Mouse (Mus musculus) left cerebral cortex, adult 11 months (tissue): ENCODE measurements around the gene Strada.
"Not testable (repeated sequence)": the region's sequence is repeated elsewhere in the genome, so short reads cannot be mapped to it uniquely, and the experiment has no call there.

ENCODE experiments used
- DNase-seq: peaks from one replicate; pipeline ENCODE4 v3.0.0; 2022; ENCODE audit warnings: low spot score

Strada gene

GRCm38 (mm10) chr11:106155761-106156160, 46.2 kb downstream of the Strada start:
- DNase-seq, result no peak

GRCm38 (mm10) chr11:106154770-106155169, 47.2 kb downstream of the Strada start:
- DNase-seq, result no peak

DNA sequence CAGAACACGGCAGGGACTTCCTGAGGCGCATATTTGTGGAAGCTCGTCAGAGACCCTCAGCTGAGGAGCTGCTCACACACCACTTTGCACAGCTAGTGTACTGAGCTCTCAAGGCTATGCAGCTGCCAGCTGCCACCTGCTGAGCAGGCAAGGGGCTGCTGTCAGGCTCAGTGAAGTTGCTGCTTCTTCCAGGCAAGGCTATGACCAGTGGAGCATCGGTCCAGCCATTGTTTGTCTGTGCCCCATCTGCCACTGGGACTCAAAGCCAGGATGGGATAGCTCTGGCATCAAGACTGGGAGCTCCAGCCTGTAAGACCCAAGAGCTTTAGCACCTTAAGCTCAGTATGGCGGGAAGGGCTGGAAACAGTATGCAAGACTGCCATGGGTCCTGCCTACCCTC, 47.9 kb downstream of the Strada start:
- no peak for DNase-seq

- DNase-seq, result peak; percentile 55
Measured at GRCm38 (mm10) chr11:106152132-106152531, 49.8 kb downstream of the Strada start.

- DNase-seq, result no peak
Measured at GRCm38 (mm10) chr11:106151219-106151618, 50.7 kb downstream of the Strada start.

DNA sequence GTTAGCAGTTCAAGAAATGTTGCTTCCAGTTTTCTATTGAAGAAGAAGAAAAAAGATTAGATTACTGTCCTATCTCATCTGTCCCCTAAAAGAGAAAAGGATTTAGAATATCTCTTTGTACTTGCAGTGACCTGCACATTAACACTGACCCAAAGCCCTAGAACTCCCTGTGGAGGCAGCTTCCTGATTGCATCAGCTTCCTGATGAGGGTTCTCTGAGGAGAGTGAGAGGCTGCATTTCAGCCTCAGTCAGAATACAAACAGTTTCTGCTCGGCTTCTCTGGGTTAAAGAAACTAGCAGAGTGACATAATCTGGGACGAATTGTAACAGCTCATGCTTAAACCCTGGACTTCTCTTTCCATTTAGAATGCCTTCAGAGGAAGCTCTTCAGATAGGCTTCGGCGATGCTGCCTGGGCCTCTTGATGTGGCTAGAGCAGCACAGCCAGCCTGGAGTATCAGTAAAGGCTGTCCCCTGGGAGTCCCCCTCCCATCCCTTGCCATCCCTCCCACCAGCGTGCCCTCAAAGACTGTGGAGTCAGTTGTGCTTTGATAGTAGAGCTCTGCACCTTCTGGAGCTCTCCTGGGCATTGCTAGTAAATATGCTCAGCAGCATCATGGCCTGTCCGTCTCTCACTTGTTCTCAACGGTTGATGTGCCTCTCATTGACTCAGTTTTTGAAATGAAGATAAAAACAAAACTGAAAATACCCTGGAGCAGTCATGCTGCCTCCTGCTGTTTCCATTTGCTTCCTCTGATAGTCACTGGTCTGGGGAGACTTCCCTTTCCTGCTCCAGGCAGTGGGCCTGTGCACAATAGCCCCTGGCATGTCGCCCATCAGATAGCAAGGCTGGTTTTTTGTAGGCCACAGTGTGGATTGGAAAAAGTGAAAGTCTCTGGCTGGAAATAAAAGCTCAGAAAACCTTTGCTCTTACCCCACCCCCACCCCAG, 67.1 kb downstream of the Strada start:
- no peak for DNase-seq

GRCm38 (mm10) chr11:106132516-106132915, 69.5 kb downstream of the Strada start:
- no peak for DNase-seq

GRCm38 (mm10) chr11:106129477-106129876, 72.5 kb downstream of the Strada start:
- no peak for DNase-seq

GRCm38 (mm10) chr11:106126727-106127373, 75.1 kb downstream of the Strada start:
- not testable (repeated sequence) for DNase-seq

DNA sequence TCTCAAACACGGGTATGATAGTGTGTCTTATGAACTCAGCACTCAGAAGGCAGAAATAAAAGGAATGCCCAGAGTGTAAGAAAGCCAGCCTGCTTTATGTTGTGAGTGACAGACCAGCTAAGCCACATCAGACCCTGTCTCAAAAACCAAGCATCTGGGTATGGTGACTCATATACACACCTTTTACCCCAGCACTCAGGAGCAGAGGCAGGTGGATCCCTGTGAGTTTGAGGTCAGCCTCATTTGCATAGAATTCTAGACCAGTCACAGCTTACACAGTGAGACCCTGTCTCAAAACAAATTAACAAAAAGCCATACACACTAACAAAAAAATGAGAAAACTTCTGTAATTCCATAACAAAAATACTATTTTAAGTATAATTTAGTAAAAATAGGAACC, 76.1 kb downstream of the Strada start:
- no peak for DNase-seq

DNA sequence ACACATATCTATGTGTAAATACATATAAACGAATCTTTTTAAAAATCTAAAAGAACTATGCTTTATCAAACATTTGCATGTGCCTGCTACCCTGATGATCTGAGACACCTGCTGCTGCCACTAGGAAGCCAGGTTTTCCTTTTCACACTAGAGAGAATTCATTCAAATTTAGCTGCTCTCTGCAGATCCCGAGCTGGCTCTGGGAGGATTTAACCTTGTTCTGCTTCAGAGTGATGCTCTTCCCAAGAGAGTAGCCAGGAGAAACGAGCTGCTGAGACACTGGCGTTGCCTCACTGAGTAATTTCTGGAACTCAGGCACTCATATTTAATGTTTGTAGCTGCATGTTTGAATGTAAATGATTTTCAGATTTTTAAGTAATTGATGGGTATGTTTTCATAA, 77.2 kb downstream of the Strada start:
- no peak for DNase-seq

DNA sequence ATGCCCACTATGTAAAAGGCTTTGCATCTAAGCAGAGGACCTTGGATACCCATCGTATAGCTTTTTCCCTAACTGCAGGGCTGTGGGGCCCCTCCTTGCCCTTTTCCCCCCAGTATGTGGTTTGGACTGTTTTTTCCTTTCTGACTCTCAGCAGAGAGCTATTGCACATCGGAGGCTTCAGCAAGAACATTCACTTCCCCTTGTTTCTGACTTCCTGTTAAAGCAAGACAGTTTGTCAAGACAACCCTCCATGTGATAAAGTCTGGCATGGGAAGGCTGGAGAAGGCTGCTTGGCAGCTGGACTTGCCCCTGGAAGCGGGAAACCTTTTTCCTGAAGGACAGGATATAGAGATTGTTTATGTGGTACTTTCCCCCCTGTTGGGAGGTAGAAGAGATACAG, 79.2 kb downstream of the Strada start:
- DNase-seq, result no peak

GRCm38 (mm10) chr11:106122221-106122620, 79.7 kb downstream of the Strada start:
- no peak for DNase-seq
